Comparison of ENCODE assay signal across 7 mouse cellular contexts in the genomic region with DNA sequence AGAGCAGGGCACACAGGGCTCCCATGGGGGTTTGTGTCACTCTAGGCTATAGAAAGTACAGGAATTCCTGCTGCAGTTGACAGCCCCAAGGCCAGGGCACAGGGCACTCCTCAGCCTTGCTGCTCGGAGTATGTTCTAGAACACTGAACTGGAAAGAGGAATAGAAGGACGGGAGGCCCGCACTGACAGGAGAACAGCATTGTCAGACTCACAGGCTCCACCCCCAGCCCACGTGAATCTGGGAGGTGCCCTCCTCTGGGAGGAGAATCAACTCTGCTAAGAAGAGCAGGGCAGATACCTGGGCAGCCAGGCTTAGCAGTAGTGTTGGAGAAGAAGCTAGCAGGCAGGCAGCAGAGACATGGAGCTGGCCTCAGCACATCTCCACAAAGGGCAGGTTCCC. TPM values are rescaled to one million over a fixed set of nuclear protein-coding genes. Genes with fewer than 3 reads are reported as not detected.
"Had no signal": no experiment of that assay in that cellular context is flagged by ENCODE, and none has a peak within 500 bp of the region (broad histone marks: within the 10 kb centered on the region; RNA-seq: fewer than 3 reads in every experiment).

Ceacam10 (plus strand) TSS at position 289 of the 400 bp plus-strand sequence.

RNA-seq across cellular contexts. Expression of gene Ceacam10, which starts in this region (rescaled TPM):
- total RNA-seq: layer of hippocampus, adult 2 months; layer of hippocampus, postnatal 10 days; left cerebral cortex, postnatal 36 days had no signal
- polyA plus RNA-seq: limb, embryonic 12.5 days; lung, embryonic 16.5 days; midbrain, embryonic 11.5 days; midbrain, embryonic 15.5 days had no signal
